Mouse (Mus musculus) megakaryocyte, embryonic 14.5 days (primary cell): ENCODE measurements around the gene A630001G21Rik.

ENCODE experiments used
- FLI1 ChIP-seq: IDR thresholded peaks from 2 replicates; pipeline ENCODE4 v1.6.1; 2012; ENCODE audit warnings: low read length, inconsistent platforms, mixed read lengths
- GATA1 ChIP-seq: IDR thresholded peaks from 3 replicates; pipeline ENCODE4 v1.6.1; 2012; ENCODE audit warnings: mixed read lengths, low read length, inconsistent platforms, borderline replicate concordance

- TF ChIP-seq GATA1 (no peak), FLI1 (no peak)
Measured at GRCm38 (mm10) chr1:85744539-85744938, 33.9 kb downstream of the A630001G21Rik start.
